Comparison of ENCODE assay signal across 7 mouse cellular contexts in the genomic region with DNA sequence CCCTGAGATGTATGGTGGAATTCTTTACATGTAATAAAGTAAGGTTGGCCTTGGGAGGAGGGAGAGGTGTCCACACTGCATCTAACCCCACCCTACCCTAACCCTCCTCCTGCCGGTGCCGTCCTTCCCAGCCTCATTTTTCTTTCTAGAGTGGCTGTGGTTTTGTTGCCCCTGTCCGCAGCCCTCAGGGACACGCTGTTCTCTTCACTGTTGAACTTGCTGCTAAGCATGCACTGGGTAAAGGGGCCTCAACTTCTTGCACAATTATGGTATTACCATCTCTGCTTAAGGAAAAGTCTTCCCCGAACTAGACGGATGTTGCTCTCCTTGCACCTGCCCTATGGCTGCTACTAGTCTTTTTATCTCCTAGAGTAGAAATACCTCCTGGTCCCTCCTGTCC.
A peak's percentile ranks its signal among the peaks of the same experiment; 100 is the strongest.
DNase-seq lines count a peak whose midpoint lies in the region; ATAC-seq lines count a peak whose summit lies in the region.

No protein-coding gene starts in this region.

- H3K36me3 ChIP-seq in megakaryocyte, embryonic 14.5 days (replicated peaks; ENCODE audit: low read length): no peaks in the 10 kb centered on the region
- H3K36me3 ChIP-seq in hindbrain, embryonic 11.5 days (ENCODE audit: control insufficient read depth, insufficient read depth, low read length): no peaks in the 10 kb centered on the region
- no peaks in the 10 kb centered on the region for H3K36me3 ChIP-seq in liver, embryonic 15.5 days (replicated peaks)
- no peaks in the 10 kb centered on the region for H3K36me3 ChIP-seq in stomach, embryonic 14.5 days (ENCODE audit: control insufficient read depth, insufficient read depth, low read length)

- H3K4me1 ChIP-seq in megakaryocyte, embryonic 14.5 days: peaks cover 44% of the 10 kb centered on the region
- H3K4me1 ChIP-seq in hindbrain, embryonic 11.5 days (replicated peaks; ENCODE audit: control insufficient read depth, insufficient read depth, low read length): no peaks in the 10 kb centered on the region
- H3K4me1 ChIP-seq in liver, embryonic 15.5 days (replicated peaks): peaks cover 45% of the 10 kb centered on the region
- H3K4me1 ChIP-seq in stomach, embryonic 14.5 days (ENCODE audit: control insufficient read depth, insufficient read depth, low read length): no peaks in the 10 kb centered on the region

- DNase-seq in hindbrain, embryonic 11.5 days (ENCODE audit: low spot score): no peak
- no peak for DNase-seq in layer of hippocampus, postnatal 36 days
- DNase-seq in gastrocnemius, postnatal 10 days: no peak

- no peak overlapping the region for H3K9ac ChIP-seq in hindbrain, embryonic 11.5 days (ENCODE audit: low read depth, low read length)
- peak overlapping the region; percentile 62; the same call in 1 of the 2 replicates for H3K9ac ChIP-seq in liver, embryonic 15.5 days
- no peak overlapping the region for H3K9ac ChIP-seq in stomach, embryonic 14.5 days (replicated peaks; ENCODE audit: low read depth, low read length)

- peak overlapping the region; percentile 90 for H3K4me2 ChIP-seq in hindbrain, embryonic 11.5 days (replicated peaks; ENCODE audit: low read depth, low read length)
- peak overlapping the region; percentile 91 for H3K4me2 ChIP-seq in liver, embryonic 15.5 days
- H3K4me2 ChIP-seq in stomach, embryonic 14.5 days (replicated peaks; ENCODE audit: low read depth, low read length): peak overlapping the region; percentile 86

- no peak for ATAC-seq in megakaryocyte, adult 5-6 weeks (ENCODE audit: poor library complexity, severe bottlenecking)
- no peak for ATAC-seq in hindbrain, embryonic 11.5 days (ENCODE audit: low FRiP score)
- ATAC-seq in liver, embryonic 15.5 days (ENCODE audit: insufficient read depth): no peak
- ATAC-seq in stomach, embryonic 14.5 days (ENCODE audit: insufficient number of reproducible peaks, insufficient read depth, low FRiP score, low read depth): no peak

- no peak overlapping the region for H3K27ac ChIP-seq in hindbrain, embryonic 11.5 days (ENCODE audit: low read depth, low read length)
- H3K27ac ChIP-seq in liver, embryonic 15.5 days (replicated peaks): 0 out of 2 replicates have a peak overlapping the region, but pooled peaks have one; percentile 11
- H3K27ac ChIP-seq in stomach, embryonic 14.5 days (ENCODE audit: low read length): no peak overlapping the region

- no peaks in the 10 kb centered on the region for H3K9me3 ChIP-seq in megakaryocyte, embryonic 14.5 days
- H3K9me3 ChIP-seq in hindbrain, embryonic 11.5 days (ENCODE audit: control insufficient read depth, low read length): no peaks in the 10 kb centered on the region
- H3K9me3 ChIP-seq in liver, embryonic 15.5 days (replicated peaks): no peaks in the 10 kb centered on the region
- H3K9me3 ChIP-seq in stomach, embryonic 14.5 days (ENCODE audit: control insufficient read depth, low read depth, low read length): no peaks in the 10 kb centered on the region

- peak overlapping the region; percentile 94 for H3K4me3 ChIP-seq in megakaryocyte, embryonic 14.5 days (replicated peaks)
- peak overlapping the region; percentile 52 for H3K4me3 ChIP-seq in hindbrain, embryonic 11.5 days (ENCODE audit: low read depth, low read length)
- peak overlapping the region; percentile 57 for H3K4me3 ChIP-seq in liver, embryonic 15.5 days (replicated peaks)
- no peak overlapping the region for H3K4me3 ChIP-seq in stomach, embryonic 14.5 days (ENCODE audit: low read depth, low read length)

- H3K27me3 ChIP-seq in megakaryocyte, embryonic 14.5 days (replicated peaks): no peaks in the 10 kb centered on the region
- H3K27me3 ChIP-seq in hindbrain, embryonic 11.5 days (ENCODE audit: control insufficient read depth, insufficient read depth, low read length): peaks cover 5% of the 10 kb centered on the region; the same call in 1 of the 2 replicates
- H3K27me3 ChIP-seq in liver, embryonic 15.5 days: peaks cover 12% of the 10 kb centered on the region
- no peaks in the 10 kb centered on the region for H3K27me3 ChIP-seq in stomach, embryonic 14.5 days (ENCODE audit: control insufficient read depth, insufficient read depth, low read length)

- WGBS in hindbrain, embryonic 11.5 days: 42% methylated on average over 6 of the region's 6 CpGs
- 12% methylated on average over 6 of the region's 6 CpGs for WGBS in liver, embryonic 15.5 days (ENCODE audit: insufficient replicate concordance)
- 31% methylated on average over 6 of the region's 6 CpGs for WGBS in stomach, embryonic 14.5 days
